Mouse (Mus musculus) neural tube, embryonic 11.5 days (tissue): ENCODE measurements around the gene Gale. TPM values are rescaled to one million over a fixed set of nuclear protein-coding genes. Genes with fewer than 3 reads are reported as not detected.

Experiments
- ATAC-seq: fragments of 200-750 bp; cut with Nextera tagmentation; 2 replicates; pipeline ENCODE4 v1.8.0; 2017; ENCODE audit warnings: moderate number of reproducible peaks, mild to moderate bottlenecking, moderate TSS enrichment, moderate library complexity; ENCODE audit not compliant: insufficient read depth, low FRiP score, low TSS enrichment
- DNase-seq: peaks from one replicate; pipeline ENCODE4 v3.0.0-alpha.2; 2015; ENCODE audit warnings: low spot score
- H3K27ac ChIP-seq: fragments of 300-500 bp; sonication (generic); 2 replicates; pipeline ENCODE4 v1.5.1; 2014; ENCODE audit warnings: low read depth, mild to moderate bottlenecking, low read length
- H3K27me3 ChIP-seq: fragments of 300-500 bp; sonication (generic); 2 replicates; pipeline ENCODE4 v1.6.1; 2014; ENCODE audit warnings: mild to moderate bottlenecking, low read length, mixed read lengths; ENCODE audit not compliant: control insufficient read depth, insufficient read depth
- H3K36me3 ChIP-seq: fragments of 300-500 bp; sonication (generic); 2 replicates; pipeline ENCODE4 v1.6.1; 2014; ENCODE audit warnings: mild to moderate bottlenecking, low read length, moderate library complexity, mixed read lengths; ENCODE audit not compliant: control insufficient read depth, insufficient read depth
- H3K4me1 ChIP-seq: fragments of 300-500 bp; sonication (generic); 2 replicates; pipeline ENCODE4 v1.6.1; 2014; ENCODE audit warnings: low read length, mixed read lengths; ENCODE audit not compliant: control insufficient read depth, insufficient read depth
- H3K4me2 ChIP-seq: fragments of 300-500 bp; sonication (generic); 2 replicates; pipeline ENCODE4 v1.6.1; 2014; ENCODE audit warnings: low read depth, mild to moderate bottlenecking, moderate library complexity
- H3K4me3 ChIP-seq: fragments of 300-500 bp; sonication (generic); 2 replicates; pipeline ENCODE4 v1.5.1; 2014; ENCODE audit warnings: low read depth, low read length
- H3K9ac ChIP-seq: fragments of 300-500 bp; sonication (generic); 2 replicates; pipeline ENCODE4 v1.6.1; 2014; ENCODE audit warnings: mild to moderate bottlenecking, low read length
- H3K9me3 ChIP-seq: fragments of 300-500 bp; sonication (generic); 2 replicates; pipeline ENCODE4 v1.6.1; 2016; ENCODE audit warnings: low read length; ENCODE audit not compliant: control insufficient read depth
- WGBS: fragments of 180-500 bp; shearing (Covaris S2); extraction: QIAGEN DNeasy Blood & Tissue Kit; methylation state at CpG from one replicate; pipeline ENCODE4 v1.1.7; 2014; 5-methylcytosine and 5-hydroxymethylcytosine counted together
- polyA plus RNA-seq: library from polyadenylated mRNA; unstranded; fragments of >200 nt; fragmentation: Nextera tagmentation; extraction: Ambion mirVana; gene quantifications from 2 replicates; pipeline ENCODE4 v1.2.1, GENCODE M21; 2014

Gale gene
- polyA plus RNA-seq, 1 experiment from 2014 or later, result 36.4 TPM

DNA sequence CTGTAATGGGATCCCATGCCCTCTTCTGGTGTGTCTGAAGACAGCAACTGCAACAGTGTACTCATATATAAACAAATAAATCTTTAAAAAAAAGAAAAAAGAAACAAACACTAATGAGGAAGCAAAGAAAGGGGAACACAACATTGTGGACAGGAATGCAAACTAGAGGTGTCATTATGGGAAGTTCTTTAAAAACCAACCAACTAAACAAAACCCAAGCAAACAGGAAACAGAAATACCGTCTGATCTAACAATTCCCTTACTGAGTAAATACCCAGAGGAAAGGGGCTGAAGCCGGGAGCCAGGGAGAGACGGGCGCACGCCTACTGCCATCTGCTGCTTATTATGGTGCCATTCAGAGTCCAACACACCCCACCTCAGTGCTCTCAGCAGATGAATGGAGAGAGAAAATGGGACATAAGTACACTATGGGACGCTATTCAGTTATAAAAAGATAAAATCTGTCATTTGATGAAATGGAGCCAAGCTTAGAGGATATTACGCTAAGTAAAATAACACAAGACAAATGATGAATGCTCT, 18.1 kb downstream of the Gale start:
- Histone ChIP-seq H3K9ac (no peak overlapping the region), H3K4me3 (no peak overlapping the region), H3K4me1 (peaks cover 4% of the 10 kb centered on the region; the same call in 1 of the 2 replicates), H3K27ac (no peak overlapping the region), H3K36me3 (no peaks in the 10 kb centered on the region; the same call in 1 of the 2 replicates), H3K4me2 (no peak overlapping the region), H3K27me3 (no peaks in the 10 kb centered on the region), H3K9me3 (no peaks in the 10 kb centered on the region)
- no peak for DNase-seq
- WGBS, result 84% methylated on average over 7 of the region's 7 CpGs
- no peak for ATAC-seq

DNA sequence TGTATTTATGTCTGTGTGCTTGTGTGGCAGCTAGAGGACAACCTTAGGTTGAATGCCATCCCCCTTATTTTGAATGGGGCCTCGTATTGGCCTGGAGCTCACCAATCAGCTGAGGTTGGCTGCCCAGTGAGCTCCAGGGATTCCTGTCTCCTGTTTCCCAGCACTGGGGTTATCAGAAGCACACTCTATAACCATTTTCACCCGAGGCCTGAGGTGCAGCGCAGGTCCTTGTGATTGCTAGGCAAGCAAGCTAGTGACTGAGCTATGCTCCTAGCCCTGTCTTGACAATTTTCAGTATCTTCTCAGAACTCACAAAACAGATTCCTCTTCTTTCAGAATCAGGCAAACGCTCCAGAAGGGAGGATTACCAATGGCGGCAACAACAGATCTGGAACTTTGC, 21.0 kb downstream of the Gale start:
- Histone ChIP-seq H3K4me2 (no peak overlapping the region), H3K27ac (no peak overlapping the region), H3K4me1 (peaks cover 7% of the 10 kb centered on the region; the same call in 1 of the 2 replicates), H3K4me3 (no peak overlapping the region), H3K9ac (no peak overlapping the region), H3K27me3 (no peaks in the 10 kb centered on the region), H3K36me3 (no peaks in the 10 kb centered on the region; the same call in 1 of the 2 replicates), H3K9me3 (no peaks in the 10 kb centered on the region)
- ATAC-seq (no peak), DNase-seq (no peak)
- WGBS, result 92% methylated on average over 5 of the region's 5 CpGs

GRCm38 (mm10) chr4:135985193-135985592, 21.7 kb downstream of the Gale start:
- Histone ChIP-seq H3K4me1 (peaks cover 7% of the 10 kb centered on the region; the same call in 1 of the 2 replicates), H3K27ac (no peak overlapping the region), H3K9ac (no peak overlapping the region), H3K4me3 (no peak overlapping the region), H3K4me2 (no peak overlapping the region), H3K36me3 (no peaks in the 10 kb centered on the region; the same call in 1 of the 2 replicates), H3K27me3 (no peaks in the 10 kb centered on the region), H3K9me3 (no peaks in the 10 kb centered on the region)
- ATAC-seq (no peak), DNase-seq (no peak)
- WGBS, result 93% methylated on average over 5 of the region's 5 CpGs

- peaks cover 7% of the 10 kb centered on the region; the same call in 1 of the 2 replicates for H3K4me1 ChIP-seq
- 96% methylated on average over 7 of the region's 7 CpGs for WGBS
- no peaks in the 10 kb centered on the region; the same call in 1 of the 2 replicates for H3K36me3 ChIP-seq
- H3K4me2 ChIP-seq, result peak overlapping the region; percentile 78
- ATAC-seq (no peak), DNase-seq (no peak)
- peak overlapping the region; percentile 62 for H3K4me3 ChIP-seq
- no peak overlapping the region for H3K9ac ChIP-seq
- no peaks in the 10 kb centered on the region for H3K27me3 ChIP-seq
- H3K27ac ChIP-seq, result no peak overlapping the region
- H3K9me3 ChIP-seq, result no peaks in the 10 kb centered on the region
Observed at GRCm38 (mm10) chr4:135985769-135986168, 22.2 kb downstream of the Gale start.

- peak overlapping the region; percentile 36 for H3K27ac ChIP-seq
- 0 out of 2 replicates have a peak, but pooled peaks have one; percentile 13 for ATAC-seq
- WGBS, result 8% methylated on average over 23 of the region's 23 CpGs
- no peaks in the 10 kb centered on the region for H3K9me3 ChIP-seq
- H3K4me3 ChIP-seq, result peak overlapping the region; percentile 62
- peak overlapping the region; percentile 78 for H3K4me2 ChIP-seq
- H3K9ac ChIP-seq, result peak overlapping the region; percentile 93
- no peaks in the 10 kb centered on the region for H3K27me3 ChIP-seq
- H3K4me1 ChIP-seq, result peaks cover 7% of the 10 kb centered on the region; the same call in 1 of the 2 replicates
- no peaks in the 10 kb centered on the region; the same call in 1 of the 2 replicates for H3K36me3 ChIP-seq
- no peak for DNase-seq
Observed at GRCm38 (mm10) chr4:135986301-135986942, 22.9 kb downstream of the Gale start.

GRCm38 (mm10) chr4:135986943-135987710, 23.6 kb downstream of the Gale start, which contains the start of gene Pithd1:
TSS of gene Pithd1 (minus strand) at chr4:135987264.
- Histone ChIP-seq H3K4me2 (peak within 1 kb of the TSS; percentile 78), H3K4me1 (peaks cover 7% of the 10 kb centered on the region; the same call in 1 of the 2 replicates), H3K27me3 (no peaks in the 10 kb centered on the region), H3K4me3 (peak within 1 kb of the TSS; percentile 62), H3K36me3 (no peaks in the 10 kb centered on the region; the same call in 1 of the 2 replicates), H3K9me3 (no peaks in the 10 kb centered on the region), H3K27ac (peak within 1 kb of the TSS; percentile 64), H3K9ac (peak within 1 kb of the TSS; percentile 93)
- DNase-seq (peak; percentile 96), ATAC-seq (peak; percentile 90)
- 0% methylated on average over 81 of the region's 81 CpGs for WGBS

DNA sequence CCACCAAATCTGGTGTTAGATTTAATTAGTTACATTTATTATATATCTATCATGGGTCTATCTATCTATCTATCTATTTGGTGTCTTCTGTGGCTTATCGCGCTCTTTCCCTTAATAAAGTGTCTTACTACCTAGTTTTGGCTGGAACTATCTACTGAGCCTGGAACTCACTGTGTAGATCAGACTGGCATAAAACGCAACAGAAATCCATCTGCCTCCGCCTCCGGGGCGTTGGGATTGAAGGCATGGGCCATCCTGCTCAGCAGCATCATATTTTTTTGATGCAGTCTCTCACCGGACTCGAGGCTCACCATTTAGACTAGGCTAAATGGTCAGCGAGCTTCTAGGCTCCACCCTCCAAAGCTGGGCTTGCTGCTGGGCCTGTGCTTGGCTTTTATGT, 24.2 kb downstream of the Gale start:
- H3K27me3 ChIP-seq, result no peaks in the 10 kb centered on the region
- ATAC-seq (no peak), DNase-seq (no peak)
- no peaks in the 10 kb centered on the region for H3K9me3 ChIP-seq
- H3K4me3 ChIP-seq, result peak overlapping the region; percentile 62
- H3K36me3 ChIP-seq, result no peaks in the 10 kb centered on the region; the same call in 1 of the 2 replicates
- peak overlapping the region; percentile 78 for H3K4me2 ChIP-seq
- peak overlapping the region; percentile 64 for H3K27ac ChIP-seq
- H3K4me1 ChIP-seq, result peaks cover 7% of the 10 kb centered on the region; the same call in 1 of the 2 replicates
- H3K9ac ChIP-seq, result peak overlapping the region; percentile 93
- WGBS, result 71% methylated on average over 9 of the region's 9 CpGs

DNA sequence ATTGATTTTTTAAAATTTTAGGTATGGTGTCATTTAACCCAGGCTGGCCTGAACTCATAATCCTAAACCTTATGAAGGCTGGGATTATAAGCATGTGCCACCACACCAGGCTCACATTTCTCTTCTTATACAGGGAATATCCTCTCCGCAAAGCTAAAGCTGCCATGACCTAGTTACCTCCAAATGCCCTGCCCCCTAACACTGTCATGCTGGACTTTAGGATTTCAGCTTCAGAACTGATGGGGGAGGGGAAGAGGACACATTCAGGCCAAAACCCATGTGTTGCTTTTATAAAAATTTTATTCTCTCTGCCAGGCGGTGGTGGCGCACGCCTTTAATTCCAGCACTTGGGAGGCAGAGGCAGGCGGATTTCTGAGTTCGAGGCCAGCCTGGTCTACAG, 30.4 kb downstream of the Gale start:
- Histone ChIP-seq H3K27ac (no peak overlapping the region), H3K4me3 (no peak overlapping the region), H3K36me3 (no peaks in the 10 kb centered on the region), H3K9ac (no peak overlapping the region), H3K27me3 (no peaks in the 10 kb centered on the region), H3K4me2 (no peak overlapping the region), H3K4me1 (no peaks in the 10 kb centered on the region), H3K9me3 (no peaks in the 10 kb centered on the region)
- ATAC-seq (no peak), DNase-seq (no peak)
- 95% methylated on average over 6 of the region's 6 CpGs for WGBS
